Mouse (Mus musculus): ENCODE results near the gene Vamp2.
A peak's percentile ranks its signal among the peaks of the same experiment; 100 is the strongest.

The Vamp2 gene

GRCm38 (mm10) chr11:69099915-69100345, 11.6 kb downstream of the Vamp2 start:
- DNase-seq = peak; percentile 95

DNA sequence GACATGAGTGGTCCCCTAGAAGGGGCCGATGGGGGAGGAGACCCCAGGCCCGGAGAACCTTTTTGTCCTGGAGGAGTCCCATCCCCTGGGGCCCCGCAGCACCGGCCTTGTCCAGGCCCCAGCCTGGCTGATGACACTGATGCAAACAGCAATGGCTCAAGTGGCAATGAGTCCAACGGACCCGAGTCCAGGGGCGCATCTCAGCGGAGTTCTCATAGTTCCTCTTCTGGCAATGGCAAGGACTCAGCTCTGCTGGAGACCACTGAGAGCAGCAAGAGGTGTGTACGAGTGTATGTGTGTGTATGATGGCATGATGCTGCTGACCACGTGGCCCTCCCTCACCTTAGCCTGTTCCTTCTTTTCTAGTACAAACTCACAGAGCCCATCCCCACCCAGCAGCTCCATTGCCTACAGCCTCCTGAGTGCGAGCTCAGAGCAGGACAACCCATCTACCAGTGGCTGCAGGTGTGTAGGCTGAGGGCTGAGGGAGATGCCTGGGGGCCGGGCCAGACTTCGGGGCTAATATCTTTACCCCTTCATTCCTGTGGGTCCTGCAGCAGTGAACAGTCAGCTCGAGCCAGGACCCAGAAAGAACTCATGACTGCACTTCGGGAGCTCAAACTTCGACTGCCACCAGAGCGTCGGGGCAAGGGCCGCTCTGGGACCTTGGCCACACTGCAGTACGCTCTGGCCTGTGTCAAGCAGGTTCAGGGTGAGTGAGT, 12.5 kb downstream of the Vamp2 start:
- DNase-seq = peak; percentile 8

DNA sequence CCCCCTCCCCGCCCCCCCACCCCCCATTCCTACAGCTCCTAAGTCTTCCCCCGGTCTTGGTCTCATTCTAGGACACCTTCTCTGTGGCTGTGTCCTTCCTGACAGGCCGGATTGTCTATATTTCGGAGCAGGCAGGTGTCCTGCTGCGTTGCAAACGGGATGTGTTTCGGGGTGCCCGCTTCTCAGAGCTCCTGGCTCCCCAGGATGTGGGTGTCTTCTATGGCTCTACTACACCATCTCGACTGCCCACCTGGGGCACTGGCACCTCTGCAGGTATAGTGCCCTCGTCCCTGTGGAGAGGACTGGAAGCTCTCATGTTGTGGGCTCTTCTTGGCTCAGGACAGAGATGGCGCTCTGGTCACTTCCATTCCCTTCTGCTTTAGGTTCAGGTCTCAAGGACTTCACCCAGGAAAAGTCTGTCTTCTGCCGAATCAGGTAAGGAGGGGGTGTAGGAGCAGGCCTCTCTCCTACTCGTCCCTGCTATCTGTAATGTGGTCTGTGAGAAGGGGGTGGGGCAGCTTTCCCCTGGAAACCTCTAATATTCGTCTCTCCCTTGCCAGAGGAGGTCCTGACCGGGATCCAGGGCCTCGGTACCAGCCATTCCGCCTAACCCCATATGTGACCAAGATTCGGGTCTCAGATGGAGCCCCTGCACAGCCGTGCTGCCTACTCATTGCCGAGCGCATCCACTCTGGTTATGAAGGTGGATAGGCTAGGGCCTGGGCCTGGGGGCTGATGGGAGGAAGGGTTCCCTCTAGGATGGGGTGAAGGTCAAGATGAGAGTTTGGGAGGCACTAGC, 13.5 kb downstream of the Vamp2 start:
- DNase-seq = peak; percentile 3

GRCm38 (mm10) chr11:69102403-69102725, 14.1 kb downstream of the Vamp2 start:
- peak; percentile 6 for DNase-seq

- DNase-seq = no peak
Measured at GRCm38 (mm10) chr11:69103121-69103520, 14.8 kb downstream of the Vamp2 start.

DNA sequence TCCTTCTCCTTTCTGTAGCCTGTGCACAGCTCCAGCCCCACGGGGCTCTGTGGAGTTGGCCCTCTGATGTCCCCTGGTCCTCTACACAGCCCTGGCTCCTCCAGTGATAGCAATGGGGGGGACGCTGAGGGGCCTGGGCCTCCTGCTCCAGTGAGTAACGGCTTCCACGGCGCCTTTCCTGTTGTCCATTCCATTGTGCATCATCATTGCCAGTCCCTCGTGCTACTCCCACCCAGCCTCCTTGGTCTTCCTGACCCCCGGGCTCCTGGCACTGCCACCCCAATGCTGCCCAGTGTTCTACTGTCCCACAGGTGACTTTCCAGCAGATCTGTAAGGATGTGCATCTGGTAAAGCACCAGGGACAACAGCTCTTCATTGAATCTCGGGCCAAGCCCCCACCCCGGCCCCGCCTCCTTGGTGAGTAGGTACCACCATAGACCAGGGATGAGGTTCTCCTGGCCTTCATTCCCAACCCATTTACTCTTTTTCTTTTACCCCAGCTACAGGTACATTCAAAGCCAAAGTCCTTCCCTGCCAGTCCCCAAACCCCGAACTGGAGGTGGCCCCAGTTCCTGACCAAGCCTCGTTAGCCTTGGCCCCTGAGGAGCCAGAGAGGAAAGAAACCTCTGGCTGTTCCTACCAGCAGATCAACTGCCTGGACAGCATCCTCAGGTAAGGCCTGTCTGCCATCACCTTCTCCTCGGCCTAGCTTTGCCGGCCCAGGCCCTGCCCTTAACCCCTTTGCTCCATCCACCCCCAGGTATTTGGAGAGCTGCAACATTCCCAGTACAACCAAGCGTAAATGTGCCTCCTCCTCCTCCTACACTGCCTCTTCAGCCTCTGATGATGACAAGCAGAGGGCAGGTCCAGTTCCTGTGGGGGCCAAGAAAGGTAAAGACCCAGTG, 15.5 kb downstream of the Vamp2 start:
- peak; percentile 3 for DNase-seq

DNA sequence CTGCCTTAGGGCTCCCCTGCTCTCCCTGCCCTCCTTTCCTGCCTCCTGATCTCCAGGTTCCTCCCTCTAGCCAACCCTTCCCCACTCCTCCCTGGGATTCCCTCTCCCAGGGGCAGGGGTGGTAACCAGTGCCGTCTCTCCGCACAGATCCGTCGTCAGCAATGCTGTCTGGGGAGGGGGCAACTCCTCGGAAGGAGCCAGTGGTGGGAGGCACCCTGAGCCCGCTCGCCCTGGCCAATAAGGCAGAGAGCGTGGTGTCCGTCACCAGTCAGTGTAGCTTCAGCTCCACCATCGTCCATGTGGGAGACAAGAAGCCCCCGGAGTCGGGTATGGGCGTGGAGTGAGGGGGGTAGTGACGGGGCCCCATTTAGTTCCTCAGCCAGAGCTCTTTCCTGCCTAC, 16.2 kb downstream of the Vamp2 start:
- peak; percentile 4 for DNase-seq

DNA sequence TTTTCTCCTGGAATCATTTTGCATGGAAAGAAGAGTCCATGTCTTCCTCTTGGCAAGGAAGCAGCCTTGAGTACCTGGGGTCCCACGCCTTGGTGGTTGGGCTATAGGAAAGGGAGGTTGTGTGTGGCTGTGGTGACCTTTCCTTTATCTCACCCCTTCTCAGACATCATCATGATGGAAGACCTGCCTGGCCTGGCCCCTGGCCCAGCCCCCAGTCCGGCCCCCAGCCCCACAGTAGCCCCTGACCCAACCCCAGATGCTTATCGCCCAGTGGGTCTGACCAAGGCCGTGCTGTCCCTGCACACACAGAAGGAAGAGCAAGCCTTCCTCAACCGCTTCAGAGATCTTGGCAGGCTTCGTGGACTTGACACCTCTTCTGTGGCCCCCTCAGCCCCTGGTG, 16.9 kb downstream of the Vamp2 start:
- DNase-seq = no peak

- DNase-seq = no peak
Measured at GRCm38 (mm10) chr11:69105796-69106195, 17.5 kb downstream of the Vamp2 start.

GRCm38 (mm10) chr11:69106299-69106698, 18.0 kb downstream of the Vamp2 start:
- no peak for DNase-seq

DNA sequence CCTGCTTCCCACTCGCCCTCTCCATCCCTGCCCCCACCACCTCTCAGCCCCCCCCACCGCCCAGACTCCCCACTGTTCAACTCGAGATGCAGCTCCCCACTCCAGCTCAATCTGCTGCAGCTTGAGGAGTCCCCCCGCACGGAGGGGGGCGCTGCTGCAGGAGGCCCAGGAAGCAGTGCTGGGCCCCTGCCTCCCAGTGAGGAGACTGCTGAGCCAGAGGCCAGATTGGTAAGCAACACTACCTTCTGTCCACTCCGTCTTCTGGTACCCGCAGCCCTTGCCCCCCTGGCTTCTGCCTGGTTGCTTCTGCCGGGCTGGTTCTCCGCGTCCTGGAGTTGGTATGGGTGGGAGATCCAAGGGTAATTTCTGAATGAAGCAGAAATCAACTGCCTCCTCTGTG, 18.6 kb downstream of the Vamp2 start:
- DNase-seq = no peak

DNA sequence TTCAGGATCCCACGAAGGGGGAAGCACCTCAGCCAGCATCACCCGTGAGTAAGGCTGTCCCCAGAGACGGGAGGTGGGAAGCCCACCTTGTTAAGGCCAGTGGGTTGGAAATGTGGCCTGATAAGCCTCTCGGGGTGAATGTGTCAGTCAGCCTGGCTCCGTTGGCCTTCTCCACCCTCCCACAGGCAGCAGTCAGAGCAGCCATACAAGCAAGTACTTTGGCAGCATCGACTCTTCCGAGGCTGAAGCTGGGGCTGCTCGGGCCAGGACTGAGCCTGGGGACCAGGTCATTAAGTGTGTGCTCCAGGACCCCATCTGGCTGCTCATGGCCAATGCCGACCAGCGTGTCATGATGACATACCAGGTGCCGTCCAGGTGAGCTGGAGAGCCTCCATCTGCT, 19.4 kb downstream of the Vamp2 start:
- DNase-seq = no peak

DNA sequence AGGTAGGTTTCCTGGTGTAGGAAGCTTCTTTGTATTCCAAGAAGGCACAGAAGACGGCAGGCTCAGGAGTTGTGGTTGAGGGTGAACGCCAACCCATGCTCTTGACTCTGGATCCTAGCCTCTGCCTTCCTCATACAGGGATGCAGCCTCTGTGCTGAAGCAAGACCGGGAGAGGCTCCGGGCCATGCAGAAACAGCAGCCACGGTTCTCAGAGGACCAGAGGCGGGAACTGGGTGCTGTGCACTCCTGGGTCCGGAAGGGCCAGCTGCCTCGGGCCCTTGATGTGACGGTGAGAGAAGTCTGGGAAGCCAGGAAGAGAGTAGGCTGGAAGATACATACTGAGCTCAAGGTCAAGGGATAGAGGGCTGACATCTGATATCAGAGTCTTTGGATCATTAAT, 19.9 kb downstream of the Vamp2 start:
- DNase-seq = no peak

- DNase-seq = peak; percentile 7
Measured at GRCm38 (mm10) chr11:69109032-69109900, 21.0 kb downstream of the Vamp2 start.

GRCm38 (mm10) chr11:69110319-69111046, 22.2 kb downstream of the Vamp2 start:
- peak; percentile 87 for DNase-seq

DNA sequence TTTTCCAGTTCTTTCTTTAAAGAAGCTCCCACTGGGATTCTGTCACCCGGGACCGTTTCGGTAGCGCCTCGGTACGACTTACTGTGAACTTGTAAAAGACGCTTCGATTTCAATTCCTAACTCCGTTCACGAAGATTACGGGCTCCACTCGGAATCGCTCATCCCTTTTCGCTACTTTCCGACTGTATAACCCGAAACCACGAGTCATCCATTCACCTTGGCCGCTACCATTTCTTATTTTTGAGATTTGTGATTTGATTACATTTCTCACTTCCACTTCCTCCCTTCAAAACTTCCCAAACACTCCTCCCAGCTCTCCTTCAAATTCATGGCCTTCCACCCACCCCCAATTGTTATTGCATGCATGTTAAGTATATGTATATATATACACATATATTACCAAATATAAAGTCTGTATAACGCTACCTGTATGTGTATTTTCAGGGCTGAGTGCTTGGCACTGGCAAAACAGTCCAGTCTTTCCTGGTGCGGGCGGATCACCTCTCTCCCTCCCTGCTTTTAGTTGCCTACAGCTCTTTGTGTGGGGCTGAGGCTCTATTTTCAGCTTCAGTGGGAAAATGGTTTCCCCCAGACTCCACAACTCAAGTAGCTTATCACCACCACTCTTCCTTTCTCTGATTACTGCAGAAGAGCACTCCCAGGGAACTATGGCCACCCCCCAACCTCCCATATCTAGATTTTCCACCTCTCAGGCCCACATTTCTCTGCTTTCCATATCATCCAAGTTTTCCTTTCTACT, 22.9 kb downstream of the Vamp2 start:
- no peak for DNase-seq

DNA sequence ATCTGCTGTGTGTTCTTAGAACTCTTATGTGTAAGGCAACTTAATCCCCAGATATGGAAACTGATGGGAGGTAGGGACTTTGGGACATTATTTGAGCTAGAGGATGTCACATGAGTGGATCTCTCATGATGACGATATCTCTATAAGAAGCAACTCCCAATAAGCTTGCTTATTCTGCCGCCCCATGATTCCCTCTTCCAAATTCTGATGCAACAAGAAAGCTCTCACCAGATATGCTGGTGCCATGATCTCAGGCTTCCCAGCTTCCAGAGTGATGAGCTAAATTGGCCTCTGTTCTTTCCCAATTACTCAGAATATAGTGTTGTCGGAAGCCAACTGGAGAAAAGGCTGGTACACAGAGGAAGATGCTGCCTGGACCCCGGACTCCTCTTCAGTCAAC, 23.6 kb downstream of the Vamp2 start:
- no peak for DNase-seq

DNA sequence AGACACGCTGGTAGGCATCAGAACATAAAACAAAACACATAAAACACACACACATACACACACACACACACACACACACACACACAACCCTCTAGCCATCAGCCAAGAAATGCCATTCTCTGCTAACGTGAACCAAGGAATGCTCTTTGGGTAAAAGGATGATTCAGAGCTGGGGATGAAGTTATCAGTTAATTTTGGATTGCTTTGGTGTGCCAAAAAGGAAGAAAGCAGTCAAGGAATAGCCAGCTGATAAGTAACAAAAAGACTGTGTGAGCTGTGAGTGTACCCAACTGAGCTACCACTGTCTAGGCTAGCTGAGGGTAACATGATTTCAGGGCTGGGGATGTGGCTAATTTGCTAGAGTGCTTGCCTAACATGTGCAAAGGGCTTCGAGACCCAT, 25.7 kb downstream of the Vamp2 start:
- DNase-seq = no peak

DNA sequence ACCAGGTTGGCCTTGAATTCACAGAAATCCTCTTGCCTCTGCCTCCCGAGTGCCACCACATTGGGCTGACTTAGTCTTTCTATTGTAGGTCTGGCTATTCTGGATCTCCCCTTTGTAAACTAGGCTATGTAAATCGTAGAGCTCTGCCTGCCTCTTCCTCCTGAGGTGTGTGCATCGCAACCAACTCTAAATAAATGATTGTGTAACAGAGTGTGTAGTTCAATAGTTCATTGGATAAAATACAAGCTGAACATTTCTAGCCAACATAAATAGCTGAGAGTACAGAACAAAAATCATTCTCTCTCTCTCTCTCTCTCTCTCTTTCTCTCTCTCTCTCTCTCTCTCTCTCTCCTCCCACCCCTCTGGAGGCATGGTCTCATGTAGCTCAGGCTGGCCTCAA, 26.3 kb downstream of the Vamp2 start:
- DNase-seq = no peak

GRCm38 (mm10) chr11:69116843-69117242, 28.6 kb downstream of the Vamp2 start:
- DNase-seq = no peak

Data from right cerebral cortex, postnatal 25 days (tissue).